Mouse (Mus musculus) embryonic facial prominence, embryonic 12.5 days (tissue): ENCODE data around the gene Phb. TPM values are rescaled to one million over a fixed set of nuclear protein-coding genes. Genes with fewer than 3 reads are reported as not detected.

Experiments
- ATAC-seq: fragments of 200-750 bp; cut with Nextera tagmentation; 2 replicates; pipeline ENCODE4 v1.8.0; 2017; ENCODE audit not compliant: insufficient number of reproducible peaks, insufficient read depth, low FRiP score, low TSS enrichment
- H3K27ac ChIP-seq: fragments of 300-500 bp; sonication (generic); 2 replicates; pipeline ENCODE4 v1.5.1; 2016; ENCODE audit warnings: mild to moderate bottlenecking
- H3K27me3 ChIP-seq: fragments of 300-500 bp; sonication (generic); 2 replicates; pipeline ENCODE4 v1.6.1; 2016; ENCODE audit warnings: mild to moderate bottlenecking, moderate library complexity
- H3K36me3 ChIP-seq: fragments of 300-500 bp; sonication (generic); 2 replicates; pipeline ENCODE4 v1.6.1; 2016; ENCODE audit warnings: mild to moderate bottlenecking
- H3K4me1 ChIP-seq: fragments of 300-500 bp; sonication (generic); 2 replicates; pipeline ENCODE4 v1.6.1; 2016
- H3K4me2 ChIP-seq: fragments of 300-500 bp; sonication (generic); replicated peaks from 2 replicates; pipeline ENCODE4 v1.6.1; 2016; ENCODE audit warnings: mild to moderate bottlenecking, moderate library complexity
- H3K4me3 ChIP-seq: fragments of 300-500 bp; sonication (generic); 2 replicates; pipeline ENCODE4 v1.5.1; 2016; ENCODE audit warnings: mild to moderate bottlenecking
- H3K9ac ChIP-seq: fragments of 300-500 bp; sonication (generic); 2 replicates; pipeline ENCODE4 v1.6.1; 2016; ENCODE audit warnings: mild to moderate bottlenecking, moderate library complexity
- H3K9me3 ChIP-seq: fragments of 300-500 bp; sonication (generic); 2 replicates; pipeline ENCODE4 v1.6.1; 2016; ENCODE audit warnings: mild to moderate bottlenecking, moderate library complexity
- WGBS: fragments of 180-500 bp; shearing (Covaris S2); methylation state at CpG from one replicate; pipeline ENCODE4 v1.1.7; 2016; 5-methylcytosine and 5-hydroxymethylcytosine counted together
- polyA plus RNA-seq: library from polyadenylated mRNA; unstranded; fragments of >200 nt; fragmentation: Nextera tagmentation; extraction: Ambion mirVana; gene quantifications from 2 replicates; pipeline ENCODE4 v1.2.1, GENCODE M21; 2016

The Phb gene
- polyA plus RNA-seq, 1 experiment from 2014 or later: 229 TPM

DNA sequence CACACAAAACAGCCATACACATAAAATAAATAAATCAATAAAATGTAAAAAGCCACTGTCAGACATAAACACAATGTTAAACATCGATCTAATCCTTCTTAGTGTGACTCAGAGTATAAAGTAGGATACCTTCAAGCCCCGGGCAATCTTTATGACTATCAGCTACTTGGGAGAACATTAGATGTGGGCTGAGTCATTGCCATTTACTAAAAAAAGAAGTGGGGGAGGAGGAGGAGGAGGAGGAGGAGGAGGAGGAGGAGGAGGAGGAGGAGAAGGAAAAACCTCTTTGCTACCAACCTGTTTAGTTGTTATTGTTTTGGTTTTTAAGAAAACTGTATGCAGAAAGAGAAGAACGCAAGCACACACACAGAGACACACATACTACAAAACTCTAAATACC, 22.8 kb downstream of the Phb start:
- 88% methylated on average over 3 of the region's 3 CpGs for WGBS
- H3K9me3 ChIP-seq: no peaks in the 10 kb centered on the region

GRCm38 (mm10) chr11:95698541-95698940, 31.8 kb downstream of the Phb start:
- WGBS: 80% methylated on average over 5 of the region's 5 CpGs
- Histone ChIP-seq H3K9ac (no peak overlapping the region), H3K27ac (no peak overlapping the region), H3K9me3 (no peaks in the 10 kb centered on the region), H3K4me3 (no peak overlapping the region), H3K4me1 (no peaks in the 10 kb centered on the region; the same call in 1 of the 2 replicates), H3K4me2 (no peak overlapping the region), H3K27me3 (no peaks in the 10 kb centered on the region), H3K36me3 (no peaks in the 10 kb centered on the region)
- no peak for ATAC-seq

More for the DNA sequence above, 22.8 kb downstream of the Phb start:
- H3K36me3 ChIP-seq: no peaks in the 10 kb centered on the region
- ATAC-seq: no peak
- H3K27ac ChIP-seq: no peak overlapping the region
- H3K9ac ChIP-seq: no peak overlapping the region
- H3K27me3 ChIP-seq: no peaks in the 10 kb centered on the region
- H3K4me1 ChIP-seq: peaks cover 3% of the 10 kb centered on the region; the same call in 1 of the 2 replicates
- no peak overlapping the region for H3K4me3 ChIP-seq
- H3K4me2 ChIP-seq: no peak overlapping the region

DNA sequence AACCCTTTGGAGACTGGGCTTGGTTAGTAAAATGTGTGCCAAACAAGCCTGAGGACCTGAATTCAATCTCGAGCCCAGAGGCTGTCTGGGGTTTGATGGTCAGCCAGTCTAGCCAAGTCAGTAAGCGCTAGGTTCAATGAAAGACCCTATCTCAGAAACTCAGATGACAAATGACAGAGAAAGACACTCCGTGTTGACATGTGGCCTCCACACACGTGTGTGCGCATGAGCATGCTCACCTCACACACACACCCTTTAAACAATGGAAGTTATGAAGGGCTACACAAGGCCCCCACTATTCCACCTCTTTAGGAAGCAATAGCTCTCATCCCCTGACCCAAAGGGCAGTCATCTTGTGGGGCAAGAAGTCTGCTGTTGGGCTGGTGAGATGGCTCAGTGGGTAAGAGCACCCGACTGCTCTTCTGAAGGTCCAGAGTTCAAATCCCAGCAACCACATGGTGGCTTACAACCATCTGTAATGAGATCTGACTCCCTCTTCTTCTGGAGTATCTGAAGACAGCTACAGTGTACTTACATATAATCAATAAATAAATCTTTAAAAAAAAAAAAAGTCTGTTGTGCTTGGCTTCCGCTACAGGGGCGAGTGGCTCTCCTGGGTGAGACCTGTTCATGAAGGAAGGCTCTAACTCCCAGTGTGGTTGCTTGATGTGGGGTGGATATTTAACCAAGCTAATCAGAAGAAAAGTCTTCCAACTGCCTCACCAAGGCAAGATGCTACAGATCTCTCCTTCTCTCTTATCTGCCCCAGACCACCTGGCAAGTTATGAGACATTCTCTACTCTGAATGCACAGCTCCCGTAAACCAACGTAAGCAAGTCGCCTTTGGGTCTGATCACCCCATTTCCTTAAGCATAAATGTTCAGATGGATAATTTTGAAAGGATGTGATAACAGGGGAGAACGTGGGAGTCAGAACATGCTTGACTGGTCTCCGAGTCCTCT, 34.3 kb downstream of the Phb start:
- Histone ChIP-seq H3K9ac (no peak overlapping the region), H3K27ac (no peak overlapping the region), H3K4me2 (no peak overlapping the region), H3K9me3 (no peaks in the 10 kb centered on the region), H3K27me3 (no peaks in the 10 kb centered on the region), H3K4me1 (no peaks in the 10 kb centered on the region; the same call in 1 of the 2 replicates), H3K36me3 (no peaks in the 10 kb centered on the region), H3K4me3 (no peak overlapping the region)
- WGBS: 92% methylated on average over 13 of the region's 13 CpGs
- ATAC-seq: no peak

- WGBS: 86% methylated on average over 12 of the region's 12 CpGs
- Histone ChIP-seq H3K4me2 (no peak overlapping the region), H3K27me3 (no peaks in the 10 kb centered on the region), H3K4me3 (no peak overlapping the region), H3K36me3 (no peaks in the 10 kb centered on the region), H3K9ac (no peak overlapping the region), H3K4me1 (peaks cover 8% of the 10 kb centered on the region; the same call in 1 of the 2 replicates), H3K27ac (no peak overlapping the region), H3K9me3 (no peaks in the 10 kb centered on the region)
- ATAC-seq: no peak
Observed at GRCm38 (mm10) chr11:95704032-95704969, 37.5 kb downstream of the Phb start.

- Histone ChIP-seq H3K4me2 (no peak overlapping the region), H3K9ac (no peak overlapping the region), H3K9me3 (no peaks in the 10 kb centered on the region), H3K4me3 (no peak overlapping the region), H3K4me1 (peaks cover 8% of the 10 kb centered on the region; the same call in 1 of the 2 replicates), H3K27ac (no peak overlapping the region), H3K36me3 (no peaks in the 10 kb centered on the region), H3K27me3 (no peaks in the 10 kb centered on the region)
- WGBS: 71% methylated on average over 4 of the region's 4 CpGs
- ATAC-seq: no peak
Observed at GRCm38 (mm10) chr11:95704970-95705330, 38.2 kb downstream of the Phb start.

- H3K4me3 ChIP-seq: no peak overlapping the region
- 91% methylated on average over 6 of the region's 6 CpGs for WGBS
Observed at GRCm38 (mm10) chr11:95709534-95710040, 42.8 kb downstream of the Phb start.

DNA sequence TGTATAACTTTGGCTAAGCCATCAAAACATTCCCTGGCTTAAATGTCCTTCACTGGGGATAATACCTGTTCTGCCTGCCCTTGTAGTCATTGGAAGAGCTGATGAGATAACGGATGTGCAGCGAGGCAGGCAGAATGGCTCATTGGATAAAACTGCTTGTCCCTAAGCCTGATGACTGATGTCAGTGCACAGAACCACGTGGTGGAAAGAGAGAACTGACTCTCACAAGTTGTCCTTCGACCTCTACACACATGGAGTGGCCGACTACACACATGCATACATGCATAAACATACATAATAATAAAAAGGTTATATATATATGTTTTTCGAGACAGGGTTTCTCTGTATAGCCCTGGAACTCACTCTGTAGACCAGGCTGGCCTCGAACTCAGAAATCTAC, 43.7 kb downstream of the Phb start:
- Histone ChIP-seq H3K4me1 (peaks cover 24% of the 10 kb centered on the region), H3K4me2 (no peak overlapping the region), H3K27me3 (no peaks in the 10 kb centered on the region), H3K4me3 (no peak overlapping the region), H3K36me3 (no peaks in the 10 kb centered on the region), H3K9me3 (no peaks in the 10 kb centered on the region), H3K9ac (no peak overlapping the region), H3K27ac (no peak overlapping the region)
- 81% methylated on average over 7 of the region's 7 CpGs for WGBS
- ATAC-seq: no peak

More at GRCm38 (mm10) chr11:95709534-95710040, 42.8 kb downstream of the Phb start:
- ATAC-seq: no peak
- Histone ChIP-seq H3K4me1 (peaks cover 16% of the 10 kb centered on the region), H3K27ac (no peak overlapping the region), H3K36me3 (no peaks in the 10 kb centered on the region), H3K9ac (no peak overlapping the region), H3K4me2 (no peak overlapping the region), H3K9me3 (no peaks in the 10 kb centered on the region), H3K27me3 (no peaks in the 10 kb centered on the region)

DNA sequence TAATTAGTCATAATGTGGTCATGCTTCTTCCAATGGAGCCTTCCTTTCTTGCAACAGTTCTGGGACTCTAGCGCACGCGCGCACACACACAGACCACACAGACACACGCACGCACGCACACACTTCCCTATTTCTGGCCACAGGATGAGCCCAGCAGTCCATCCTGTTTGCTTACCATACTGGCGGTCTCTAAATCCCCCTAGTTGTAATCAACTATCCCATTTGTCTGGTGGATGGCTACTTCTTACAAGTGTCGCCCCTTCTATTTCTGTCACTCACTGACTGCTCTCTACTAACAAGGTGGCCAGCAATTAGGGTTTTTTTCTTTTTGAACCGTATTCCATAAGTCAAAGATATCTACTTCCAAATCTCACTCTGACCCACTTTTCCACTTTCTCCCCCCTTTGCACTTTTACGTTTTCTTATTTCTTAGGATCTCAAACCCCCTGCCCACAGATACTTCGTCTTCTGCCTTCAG, 45.4 kb downstream of the Phb start:
- peak overlapping the region; percentile 94 for H3K4me2 ChIP-seq
- peak overlapping the region; percentile 98 for H3K27ac ChIP-seq
- peak overlapping the region; percentile 93 for H3K4me3 ChIP-seq
- H3K27me3 ChIP-seq: no peaks in the 10 kb centered on the region
- no peak for ATAC-seq
- no peaks in the 10 kb centered on the region for H3K36me3 ChIP-seq
- H3K4me1 ChIP-seq: peaks cover 33% of the 10 kb centered on the region
- H3K9me3 ChIP-seq: no peaks in the 10 kb centered on the region
- H3K9ac ChIP-seq: peak overlapping the region; percentile 98; the same call in 1 of the 2 replicates
- 33% methylated on average over 12 of the region's 12 CpGs for WGBS

DNA sequence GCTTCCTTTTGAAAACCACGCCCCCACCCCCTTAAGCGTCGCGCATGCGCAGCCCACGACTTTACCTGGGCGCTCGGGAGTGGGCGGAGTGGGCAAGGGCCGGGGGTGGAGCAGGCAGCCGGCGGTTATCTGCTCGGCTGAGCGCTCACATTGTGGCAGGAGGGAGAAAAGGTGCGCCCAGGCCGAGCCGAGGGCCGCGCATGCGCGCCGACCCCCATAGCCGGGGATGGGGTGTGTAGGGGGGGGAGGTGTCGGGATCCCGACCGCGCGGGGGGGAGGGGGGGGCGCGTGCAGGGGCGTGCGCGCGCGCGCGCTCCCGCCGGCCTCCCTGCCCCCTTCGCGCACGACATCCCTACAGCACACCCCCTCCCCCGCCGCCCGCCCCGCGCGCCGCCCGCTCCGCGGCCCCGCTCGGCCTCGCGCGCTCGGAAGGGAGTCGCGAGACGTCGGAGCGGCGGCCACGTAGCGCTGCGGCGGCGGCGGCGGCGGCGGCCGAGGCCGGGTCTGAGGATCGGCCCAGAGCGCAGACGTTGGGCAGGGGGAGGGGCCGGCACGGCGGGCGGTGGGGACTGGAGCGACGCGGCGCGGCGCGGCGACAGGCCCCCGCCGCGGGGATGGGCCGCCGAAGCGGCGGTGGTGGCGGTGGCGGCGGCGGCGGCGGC, 45.9 kb downstream of the Phb start, which contains the start of gene Zfp652:
Gene Zfp652 (plus strand): TSS at position 111 of the 662 bp plus-strand sequence.
- no peaks in the 10 kb centered on the region for H3K27me3 ChIP-seq
- ATAC-seq: peak; percentile 88
- under 1% methylated on average over 30 of the region's 103 CpGs for WGBS

DNA sequence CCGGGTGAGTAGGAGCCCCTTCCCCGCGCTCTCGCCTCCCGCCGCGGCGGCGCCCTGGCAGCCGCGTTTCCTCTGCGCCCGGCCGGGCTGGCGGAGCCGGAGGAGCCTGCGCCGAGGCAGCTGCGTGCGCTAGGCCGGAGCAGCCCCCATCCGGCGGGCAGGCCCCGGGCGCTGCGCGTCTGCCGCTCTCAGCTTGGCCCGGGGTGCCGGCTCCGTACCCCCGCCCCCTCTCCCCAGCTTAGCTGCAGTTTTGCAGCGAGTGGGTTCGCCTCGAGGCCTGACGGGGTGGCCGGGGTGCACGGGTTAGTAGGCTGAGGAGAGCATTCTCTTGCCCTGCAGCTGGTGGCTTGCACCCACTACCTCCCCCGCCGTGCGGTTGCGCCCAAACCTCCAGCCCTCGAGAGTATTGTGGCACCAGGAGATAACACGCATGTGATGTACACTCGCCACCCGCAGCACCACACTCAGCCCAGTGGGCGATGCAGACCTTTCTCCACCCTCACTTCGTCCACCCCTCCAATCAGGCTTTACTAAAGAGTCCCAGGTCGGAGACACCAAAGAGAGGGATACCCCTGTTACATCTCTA, 46.6 kb downstream of the Phb start:
- ATAC-seq: peak; percentile 77
- H3K4me3 ChIP-seq: peak overlapping the region; percentile 93
- no peaks in the 10 kb centered on the region for H3K27me3 ChIP-seq
- no peaks in the 10 kb centered on the region for H3K9me3 ChIP-seq
- no peaks in the 10 kb centered on the region for H3K36me3 ChIP-seq
- peaks cover 25% of the 10 kb centered on the region for H3K4me1 ChIP-seq
- peak overlapping the region; percentile 94 for H3K4me2 ChIP-seq
- under 1% methylated on average over 48 of the region's 49 CpGs for WGBS
- peak overlapping the region; percentile 98 for H3K9ac ChIP-seq
- peak overlapping the region; percentile 98 for H3K27ac ChIP-seq

More for the DNA sequence above, 45.9 kb downstream of the Phb start, which contains the start of gene Zfp652:
- no peaks in the 10 kb centered on the region for H3K36me3 ChIP-seq
- peak within 1 kb of the TSS; percentile 98 for H3K9ac ChIP-seq
- peaks cover 31% of the 10 kb centered on the region for H3K4me1 ChIP-seq
- H3K4me2 ChIP-seq: peak within 1 kb of the TSS; percentile 94
- H3K9me3 ChIP-seq: no peaks in the 10 kb centered on the region
- H3K27ac ChIP-seq: peak within 1 kb of the TSS; percentile 98
- peak within 1 kb of the TSS; percentile 93 for H3K4me3 ChIP-seq
